ENCODE assay signal across 24 mouse cellular contexts in genomic region chr13:57647456-57647855, GRCm38 (mm10).
DNase-seq lines count a peak whose midpoint lies in the region; ATAC-seq and TF ChIP-seq lines count a peak whose summit lies in the region.
"Had no signal": no experiment of that assay in that cellular context is flagged by ENCODE, and none has a peak within 500 bp of the region (broad histone marks: within the 10 kb centered on the region; RNA-seq: fewer than 3 reads in every experiment).

No protein-coding gene starts in this region.

- 0 out of 2 replicates have a peak, but pooled peaks cover 12% of the 10 kb centered on the region for H3K27me3 ChIP-seq in liver, embryonic 12.5 days (replicated peaks)
- no peaks in the 10 kb centered on the region for H3K27me3 ChIP-seq in liver, embryonic 11.5 days (replicated peaks; ENCODE audit: control insufficient read depth, insufficient read depth, low read length)
- no peaks in the 10 kb centered on the region for H3K27me3 ChIP-seq in liver, embryonic 14.5 days (ENCODE audit: control insufficient read depth, insufficient read depth, low read length)
- H3K27me3 ChIP-seq in liver, postnatal 0 days (ENCODE audit: insufficient read depth, low read length): no peaks in the 10 kb centered on the region
- H3K27me3 ChIP-seq: CH12.LX; embryonic facial prominence, embryonic 12.5 days; forebrain, embryonic 13.5 days; forebrain, embryonic 15.5 days; Patski had no signal

- H3K9ac ChIP-seq in liver, embryonic 12.5 days: peak overlapping the region; percentile 18; the same call in 1 of the 2 replicates
- H3K9ac ChIP-seq in liver, embryonic 11.5 days (ENCODE audit: low read depth, low read length): no peak overlapping the region
- no peak overlapping the region for H3K9ac ChIP-seq in liver, embryonic 14.5 days (replicated peaks)
- no peak overlapping the region for H3K9ac ChIP-seq in liver, postnatal 0 days (replicated peaks)
- H3K9ac ChIP-seq: embryonic facial prominence, embryonic 12.5 days; forebrain, embryonic 13.5 days; forebrain, embryonic 15.5 days had no signal

- no peaks in the 10 kb centered on the region; the same call in 1 of the 2 replicates for H3K9me3 ChIP-seq in liver, embryonic 12.5 days (replicated peaks)
- H3K9me3 ChIP-seq in liver, embryonic 11.5 days (ENCODE audit: control insufficient read depth, low read length): no peaks in the 10 kb centered on the region
- no peaks in the 10 kb centered on the region for H3K9me3 ChIP-seq in liver, embryonic 14.5 days (ENCODE audit: control insufficient read depth, low read length)
- H3K9me3 ChIP-seq in liver, postnatal 0 days (ENCODE audit: low read length): no peaks in the 10 kb centered on the region
- H3K9me3 ChIP-seq: embryonic facial prominence, embryonic 10.5 days; embryonic facial prominence, embryonic 12.5 days; forebrain, embryonic 13.5 days; forebrain, embryonic 15.5 days had no signal

- H3K4me3 ChIP-seq in liver, embryonic 12.5 days: no peak overlapping the region
- no peak overlapping the region for H3K4me3 ChIP-seq in liver, embryonic 11.5 days (ENCODE audit: low read depth, low read length)
- no peak overlapping the region for H3K4me3 ChIP-seq in liver, embryonic 14.5 days (ENCODE audit: insufficient read depth in 1 of 2, low read depth in 2 of 2, low read length in 2 of 2)
- H3K4me3 ChIP-seq in liver, postnatal 0 days (ENCODE audit: low read depth, low read length): no peak overlapping the region
- H3K4me3 ChIP-seq: embryonic facial prominence, embryonic 10.5 days; embryonic facial prominence, embryonic 12.5 days; forebrain, embryonic 13.5 days; forebrain, embryonic 15.5 days had no signal

- peaks cover 15% of the 10 kb centered on the region for H3K4me1 ChIP-seq in liver, embryonic 12.5 days
- no peaks in the 10 kb centered on the region for H3K4me1 ChIP-seq in liver, embryonic 11.5 days (replicated peaks; ENCODE audit: control insufficient read depth, insufficient read depth, low read length)
- peaks cover 8 to 10% of the 10 kb centered on the region in 2 experiments for H3K4me1 ChIP-seq in liver, embryonic 14.5 days (replicated peaks; ENCODE audit: control insufficient read depth in 2 of 2, insufficient read depth in 2 of 2, low read length in 1 of 2)
- no peaks in the 10 kb centered on the region for H3K4me1 ChIP-seq in liver, postnatal 0 days (ENCODE audit: insufficient read depth)
- H3K4me1 ChIP-seq: embryonic facial prominence, embryonic 10.5 days; embryonic facial prominence, embryonic 12.5 days had no signal

- H3K4me2 ChIP-seq in liver, embryonic 12.5 days: no peak overlapping the region
- H3K4me2 ChIP-seq in liver, embryonic 11.5 days: no peak overlapping the region
- peak overlapping the region; percentile 33 for H3K4me2 ChIP-seq in liver, embryonic 14.5 days (ENCODE audit: low read depth)
- no peak overlapping the region for H3K4me2 ChIP-seq in liver, postnatal 0 days (ENCODE audit: low read depth, low read length)
- H3K4me2 ChIP-seq: embryonic facial prominence, embryonic 12.5 days; forebrain, embryonic 13.5 days; forebrain, embryonic 15.5 days had no signal

- TF ChIP-seq CTCF in liver, embryonic 14.5 days (IDR thresholded peaks at IDR 0.05; ENCODE audit: low read depth): no peak
- TF ChIP-seq CTCF in liver, postnatal 0 days (IDR thresholded peaks at IDR 0.05; ENCODE audit: low read depth): no peak

- H3K36me3 ChIP-seq in liver, embryonic 12.5 days: no peaks in the 10 kb centered on the region
- H3K36me3 ChIP-seq in liver, embryonic 11.5 days (ENCODE audit: control insufficient read depth, insufficient read depth, low read length): no peaks in the 10 kb centered on the region
- no peaks in the 10 kb centered on the region for H3K36me3 ChIP-seq in liver, embryonic 14.5 days (replicated peaks; ENCODE audit: control insufficient read depth, insufficient read depth, low read depth)
- no peaks in the 10 kb centered on the region for H3K36me3 ChIP-seq in liver, postnatal 0 days (replicated peaks; ENCODE audit: insufficient read depth, low read length)
- H3K36me3 ChIP-seq: embryonic facial prominence, embryonic 10.5 days; embryonic facial prominence, embryonic 12.5 days; forebrain, embryonic 15.5 days; G1E had no signal

- peak; percentile 61; the same call in 1 of the 2 replicates for ATAC-seq in liver, embryonic 12.5 days
- ATAC-seq in liver, embryonic 11.5 days (replicated peaks; ENCODE audit: low FRiP score): no peak
- ATAC-seq in liver, embryonic 14.5 days (ENCODE audit: insufficient read depth): no peak
- ATAC-seq in liver, postnatal 0 days: no peak
- ATAC-seq: activated CD4-positive, CD25-positive, alpha-beta regulatory T cell, adult 4 months; CD4-positive, CD25-positive, alpha-beta regulatory T cell, adult 4 months; forebrain, embryonic 13.5 days; forebrain, embryonic 15.5 days; Patski had no signal

- H3K27ac ChIP-seq in liver, embryonic 12.5 days: no peak overlapping the region
- H3K27ac ChIP-seq in liver, embryonic 11.5 days (ENCODE audit: low read depth, low read length): no peak overlapping the region
- H3K27ac ChIP-seq in liver, embryonic 14.5 days: no peak overlapping the region
- no peak overlapping the region for H3K27ac ChIP-seq in liver, postnatal 0 days (ENCODE audit: low read depth)
- H3K27ac ChIP-seq: embryonic facial prominence, embryonic 10.5 days; embryonic facial prominence, embryonic 12.5 days; forebrain, embryonic 13.5 days; forebrain, embryonic 15.5 days had no signal

- TF ChIP-seq EP300 in liver, embryonic 14.5 days (IDR thresholded peaks at IDR 0.05; ENCODE audit: low read depth): no peak
- no peak for TF ChIP-seq EP300 in liver, postnatal 0 days (IDR thresholded peaks at IDR 0.05; ENCODE audit: low read depth)

- peak; percentile 52 for DNase-seq in heart, adult 11 months
- no peak for DNase-seq in heart, adult 18-20 months
- DNase-seq in liver, embryonic 11.5 days (ENCODE audit: low spot score): no peak
- DNase-seq in liver, embryonic 14.5 days (ENCODE audit: low read depth in 3 of 3, low spot score in 3 of 3): no peak
- DNase-seq in liver, postnatal 0 days: no peak
- DNase-seq: adrenal gland, adult 8-10 months; adrenal gland, postnatal 14 days; adrenal gland, postnatal 36 days; B cell, adult 2 months; cerebellum, adult 11-12 months; cerebellum, adult 2 months; cerebellum, adult 9-10 months; cerebellum, postnatal 10 days; cerebellum, postnatal 25 days had no signal

- WGBS in liver, embryonic 12.5 days (ENCODE audit: insufficient replicate concordance): 64% methylated on average over 4 of the region's 4 CpGs
- WGBS in liver, embryonic 11.5 days: 69% methylated on average over 4 of the region's 4 CpGs
- WGBS in liver, embryonic 14.5 days (ENCODE audit: insufficient replicate concordance): 56% methylated on average over 4 of the region's 4 CpGs
- 65% methylated on average over 4 of the region's 4 CpGs for WGBS in liver, postnatal 0 days (ENCODE audit: insufficient replicate concordance)
